Mouse (Mus musculus): ENCODE measurements around the gene Elovl5. TPM values are rescaled to one million over a fixed set of nuclear protein-coding genes. Genes with fewer than 3 reads are reported as not detected.

Elovl5 gene
- total RNA-seq (2021), result 10 to 100 TPM; 64.3 to 67.8 TPM

GRCm38 (mm10) chr9:77917074-77917621 lies at the start of gene Elovl5:
Gene Elovl5 (plus strand): TSS chr9:77917364.
- peak; percentile 98 for DNase-seq

- DNase-seq, result no peak
These were observed 25.7 kb upstream of the Elovl5 start for GRCm38 (mm10) chr9:77891501-77891900.

GRCm38 (mm10) chr9:77898551-77898950 lies 18.6 kb upstream of the Elovl5 start:
- no peak for DNase-seq

GRCm38 (mm10) chr9:77904133-77904532 lies 13.0 kb upstream of the Elovl5 start:
- no peak for DNase-seq

GRCm38 (mm10) chr9:77909572-77910269 lies 7.4 kb upstream of the Elovl5 start:
- no peak for DNase-seq

GRCm38 (mm10) chr9:77910270-77911240 lies 6.6 kb upstream of the Elovl5 start:
- DNase-seq, result peak; percentile 95

GRCm38 (mm10) chr9:77911508-77912229 lies 5.5 kb upstream of the Elovl5 start:
- no peak for DNase-seq

- no peak for DNase-seq
These were observed 4.9 kb upstream of the Elovl5 start for GRCm38 (mm10) chr9:77912246-77912645.

- DNase-seq, result no peak
These were observed 2.5 kb upstream of the Elovl5 start for GRCm38 (mm10) chr9:77914616-77915015.

- DNase-seq, result no peak
These were observed 1.4 kb upstream of the Elovl5 start for GRCm38 (mm10) chr9:77915791-77916190.

GRCm38 (mm10) chr9:77917622-77918131 lies 513 bp downstream of the Elovl5 start:
- DNase-seq, result peak; percentile 51

GRCm38 (mm10) chr9:77918211-77918610 lies 1.0 kb downstream of the Elovl5 start:
- no peak for DNase-seq

GRCm38 (mm10) chr9:77918961-77919670 lies 2.0 kb downstream of the Elovl5 start:
- no peak for DNase-seq

GRCm38 (mm10) chr9:77920481-77920880 lies 3.3 kb downstream of the Elovl5 start:
- no peak for DNase-seq

GRCm38 (mm10) chr9:77921366-77922260 lies 4.4 kb downstream of the Elovl5 start:
- DNase-seq, result no peak

- no peak for DNase-seq
These were observed 6.6 kb downstream of the Elovl5 start for GRCm38 (mm10) chr9:77923774-77924173.

- no peak for DNase-seq
These were observed 7.0 kb downstream of the Elovl5 start for GRCm38 (mm10) chr9:77924199-77924598.

GRCm38 (mm10) chr9:77926151-77926550 lies 9.0 kb downstream of the Elovl5 start:
- DNase-seq, result no peak

- DNase-seq, result no peak
These were observed 9.7 kb downstream of the Elovl5 start for GRCm38 (mm10) chr9:77926911-77927310.

GRCm38 (mm10) chr9:77927431-77927830 lies 10.3 kb downstream of the Elovl5 start:
- no peak for DNase-seq

Data from heart, postnatal 4 days (tissue).